Mouse (Mus musculus) stomach, postnatal 0 days (tissue): ENCODE results near the gene Olfr1396.

Experiments
- CTCF ChIP-seq: IDR thresholded peaks from 2 replicates; pipeline ENCODE4 v1.5.1; 2016; ENCODE audit warnings: antibody characterized with exemption, low read depth, mild to moderate bottlenecking, moderate library complexity
- EP300 ChIP-seq: optimal IDR thresholded peaks from 2 replicates; pipeline ENCODE3; 2016; ENCODE audit warnings: antibody characterized with exemption

GRCm38 (mm10) chr11:49088990-49089652, 25.6 kb downstream of the Olfr1396 start:
- no peak for TF ChIP-seq EP300
- TF ChIP-seq CTCF = no peak
